Mouse (Mus musculus): ENCODE data around the gene Pde9a.

DNA sequence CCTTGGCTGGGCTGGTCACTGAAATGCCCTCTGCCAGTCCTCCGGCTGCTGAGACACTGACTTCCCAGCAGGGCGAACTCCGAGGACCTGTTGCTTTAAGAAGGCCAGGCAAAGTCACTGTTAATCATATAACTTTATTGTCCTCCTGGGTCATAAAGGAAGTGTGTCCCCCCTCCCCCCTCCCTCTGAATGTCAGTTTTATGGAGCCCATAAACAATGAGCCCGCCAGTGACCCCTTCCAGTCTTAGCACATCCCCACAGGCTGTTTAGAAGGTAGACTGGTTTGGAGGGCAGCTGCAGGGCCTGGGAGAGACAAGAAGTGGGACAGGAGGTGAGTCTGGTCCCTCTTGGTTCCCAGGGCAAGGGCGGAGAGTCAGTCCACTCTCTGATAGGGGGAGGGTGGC lies 46.9 kb downstream of the Pde9a start:
- TF ChIP-seq CTCF (IDR thresholded peaks at IDR 0.05; ENCODE audit: low read depth, low read length) = no peak
- TF ChIP-seq POLR2A (IDR thresholded peaks at IDR 0.05; ENCODE audit: borderline replicate concordance, low read depth, low read length) = no peak

All from bone marrow macrophage, adult 2 months (primary cell).